Mouse (Mus musculus) lung, adult 2 months (tissue): Measurements from ENCODE around the gene Cdk14.

ENCODE experiments used
- CTCF ChIP-seq: fragments of 200-500 bp; IDR thresholded peaks from 2 replicates; pipeline ENCODE4 v1.5.1; 2011; ENCODE audit warnings: mild to moderate bottlenecking, low read length, control low read depth; ENCODE audit not compliant: insufficient read depth
- POLR2A ChIP-seq: fragments of 200-500 bp; IDR thresholded peaks from 2 replicates; pipeline ENCODE4 v1.6.1; 2011; ENCODE audit warnings: low read depth, mild to moderate bottlenecking, control low read depth, low read length, borderline replicate concordance; ENCODE audit errors: extremely low read depth

DNA sequence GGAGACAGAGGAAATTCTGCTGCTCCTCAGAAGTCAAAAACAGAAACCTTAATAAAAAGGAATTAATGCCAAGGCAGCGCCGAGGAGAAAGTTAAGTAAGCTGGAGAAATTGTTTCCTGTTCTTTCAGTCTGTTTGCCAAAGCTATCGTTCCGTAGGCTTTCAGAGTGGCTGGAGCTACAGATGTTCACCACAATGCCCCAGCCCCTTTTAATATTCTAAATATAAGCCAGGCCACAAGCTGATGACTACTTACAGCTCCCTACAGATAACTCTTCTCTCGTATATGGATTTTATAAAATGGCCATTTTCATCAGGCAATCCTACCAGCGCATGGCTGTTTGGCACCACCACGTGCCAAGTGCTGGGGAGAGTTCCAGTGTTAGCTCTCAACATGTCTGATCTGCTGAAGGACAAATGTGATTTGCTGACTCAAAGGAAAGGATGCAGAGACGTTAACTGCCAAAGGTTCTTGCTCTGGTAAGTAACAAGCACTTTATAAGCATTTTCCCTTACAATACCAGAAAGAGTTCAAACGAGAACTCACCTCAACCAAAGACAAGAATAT lies 106.8 kb downstream of the Cdk14 start:
- no peak for TF ChIP-seq CTCF
- no peak for TF ChIP-seq POLR2A
